Mouse (Mus musculus) monocyte, adult 2 months (primary cell): Measurements from ENCODE around the gene Stxbp1.

Experiments
- DNase-seq, 2 experiments: peaks; one replicate each; pipeline ENCODE4 v3.0.0; 2022; ENCODE audit warnings: low spot score in 2 of 2, low read depth in 1 of 2

The Stxbp1 gene

DNA sequence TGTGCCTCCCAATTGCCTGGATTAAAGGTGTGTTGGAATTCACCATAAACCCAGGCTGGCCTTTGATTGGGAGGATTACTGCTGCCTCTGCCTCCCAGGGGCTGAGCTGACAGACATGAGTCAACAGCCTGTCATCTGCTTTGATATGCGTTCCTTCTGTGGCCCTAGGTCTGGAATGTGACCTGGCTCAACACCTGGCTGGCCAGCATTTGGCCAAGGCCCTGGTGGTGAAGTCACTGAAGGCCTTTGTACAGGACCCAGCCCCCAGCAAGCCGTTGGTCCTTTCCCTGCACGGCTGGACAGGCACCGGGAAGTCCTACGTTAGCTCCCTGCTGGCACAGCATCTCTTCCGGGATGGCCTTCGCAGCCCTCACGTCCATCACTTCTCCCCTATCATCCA, 88.5 kb downstream of the Stxbp1 start:
- no peak for DNase-seq

DNA sequence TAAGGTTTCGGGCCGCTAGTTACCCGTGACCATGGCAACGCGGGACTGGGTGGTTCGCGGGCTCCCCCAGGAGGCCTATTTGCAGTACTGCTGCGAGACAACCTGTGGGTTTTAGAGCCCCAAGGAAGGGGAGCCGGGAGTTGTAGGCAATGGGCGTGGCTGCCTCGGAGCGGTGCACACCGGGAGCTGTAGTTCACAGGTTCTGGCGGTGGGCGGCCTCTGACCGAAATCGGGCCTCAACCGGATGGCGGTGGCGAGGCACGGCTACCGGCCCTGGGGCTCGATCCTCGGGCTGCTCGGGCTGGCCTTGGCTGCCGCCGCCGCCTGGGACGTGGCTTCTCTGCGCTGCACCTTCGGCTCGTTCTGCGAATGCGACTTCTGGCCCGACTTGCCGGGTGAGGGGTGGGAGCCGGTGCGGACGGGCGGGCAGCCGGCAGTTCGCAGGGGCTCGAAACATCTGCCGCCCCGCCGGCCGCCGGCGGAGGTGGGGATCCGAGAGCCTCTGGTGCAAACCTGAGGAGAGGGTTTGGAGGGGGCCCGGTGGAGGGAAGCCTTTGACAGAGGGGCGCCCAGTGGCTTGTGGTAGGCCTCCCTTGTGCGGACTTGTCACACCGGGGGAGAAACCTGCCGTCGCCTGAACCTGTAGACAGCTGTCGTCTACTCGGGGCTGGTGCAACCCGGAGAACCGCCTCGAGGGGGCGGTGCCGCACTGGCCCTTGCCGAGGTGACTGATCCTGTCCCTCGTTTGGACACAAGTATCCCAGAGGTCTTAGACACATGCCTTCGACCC, 89.8 kb downstream of the Stxbp1 start, which contains the start of gene Tor2a:
Tor2a (plus strand) TSS at position 179 of the 790 bp plus-strand sequence.
- DNase-seq, result peak; percentile 89 to 91

DNA sequence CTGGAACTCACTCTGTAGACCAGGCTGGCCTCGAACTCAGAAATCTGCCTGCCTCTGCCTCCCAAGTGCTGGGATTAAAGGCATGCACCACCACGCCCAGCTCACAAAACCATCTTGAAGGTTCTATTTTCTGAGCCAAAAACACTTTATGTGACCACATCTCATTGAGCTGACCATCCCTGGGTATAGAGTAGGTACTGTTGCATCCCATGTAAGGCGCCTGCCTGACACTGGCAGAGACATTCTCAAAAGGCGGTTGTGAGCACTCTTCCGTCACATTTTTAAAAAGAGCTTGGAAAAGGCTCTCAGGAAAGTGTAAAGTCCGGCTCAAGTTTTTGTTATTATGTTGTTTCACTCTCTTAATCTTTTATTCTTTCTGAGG, 90.4 kb downstream of the Stxbp1 start:
- DNase-seq, result no peak

DNA sequence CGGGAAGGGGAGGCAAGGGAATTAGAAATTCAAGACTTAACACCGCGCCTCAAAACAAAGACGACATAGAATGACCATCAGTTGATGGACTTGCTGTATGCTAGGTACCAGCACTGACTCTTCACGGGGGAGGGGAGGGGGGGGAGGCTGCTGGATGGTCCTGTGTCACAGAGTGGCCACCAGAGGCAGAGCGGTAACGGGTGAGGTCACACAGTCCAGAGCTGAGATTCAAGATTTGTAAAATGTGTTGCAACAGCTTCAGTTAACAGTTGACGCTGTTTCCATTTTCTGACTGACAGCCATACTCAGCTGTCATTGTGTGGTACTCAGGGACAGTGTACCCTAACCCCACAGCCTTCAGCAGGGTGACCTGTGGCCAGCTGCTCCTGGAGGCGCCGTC, 94.9 kb downstream of the Stxbp1 start:
- DNase-seq, result no peak

DNA sequence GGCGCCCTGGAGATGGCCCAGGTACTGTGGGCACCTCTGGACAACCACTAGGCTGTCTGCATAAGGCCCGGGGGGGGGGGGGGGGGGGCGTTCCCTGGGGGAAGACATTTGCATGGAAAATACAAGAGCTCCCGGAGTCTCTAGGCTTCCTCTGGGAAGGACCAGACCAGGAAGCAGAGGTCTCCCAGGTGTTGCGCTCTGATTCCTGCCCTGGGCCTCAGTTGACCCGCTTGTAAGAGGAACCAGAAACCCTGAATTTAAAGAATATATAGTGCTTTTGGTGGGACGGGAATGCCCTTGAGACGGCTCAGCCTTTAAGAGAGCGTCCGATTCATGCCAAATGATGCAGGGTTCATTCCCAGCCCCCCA, 95.4 kb downstream of the Stxbp1 start:
- no peak for DNase-seq

DNA sequence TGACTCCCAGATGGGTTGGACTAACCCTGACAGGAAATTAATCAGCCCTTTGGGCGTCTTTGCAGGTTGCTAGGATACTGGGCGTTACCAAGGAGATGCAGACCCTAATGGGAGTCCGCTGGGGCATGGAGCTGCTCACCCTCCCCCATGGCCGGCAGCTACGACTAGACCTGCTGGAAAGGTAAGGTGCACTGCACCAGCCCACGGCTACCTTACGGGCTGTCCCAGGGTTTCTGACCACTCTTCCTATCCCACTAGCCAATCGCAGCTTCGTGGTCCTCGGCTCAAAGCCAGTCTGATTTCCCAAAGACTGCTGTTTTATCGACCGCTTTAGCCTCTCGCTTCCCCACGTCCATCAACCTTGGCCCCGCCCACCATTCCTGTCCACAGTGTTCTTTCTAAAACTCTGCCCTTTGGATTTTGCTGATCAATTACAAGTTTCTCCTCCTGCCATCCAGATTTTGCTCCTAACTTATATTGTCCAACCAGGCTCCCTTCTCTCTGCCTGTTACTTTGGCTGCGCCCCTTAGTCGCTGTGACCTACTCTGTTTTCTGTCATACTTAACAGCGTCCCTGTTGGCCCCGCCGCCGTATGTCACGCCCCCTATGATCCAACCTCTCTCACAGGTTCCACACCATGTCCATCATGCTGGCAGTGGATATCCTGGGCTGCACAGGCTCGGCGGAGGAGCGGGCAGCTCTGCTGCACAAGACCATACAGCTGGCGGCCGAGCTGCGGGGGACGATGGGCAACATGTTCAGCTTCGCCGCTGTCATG, 96.0 kb downstream of the Stxbp1 start:
- no peak for DNase-seq

DNA sequence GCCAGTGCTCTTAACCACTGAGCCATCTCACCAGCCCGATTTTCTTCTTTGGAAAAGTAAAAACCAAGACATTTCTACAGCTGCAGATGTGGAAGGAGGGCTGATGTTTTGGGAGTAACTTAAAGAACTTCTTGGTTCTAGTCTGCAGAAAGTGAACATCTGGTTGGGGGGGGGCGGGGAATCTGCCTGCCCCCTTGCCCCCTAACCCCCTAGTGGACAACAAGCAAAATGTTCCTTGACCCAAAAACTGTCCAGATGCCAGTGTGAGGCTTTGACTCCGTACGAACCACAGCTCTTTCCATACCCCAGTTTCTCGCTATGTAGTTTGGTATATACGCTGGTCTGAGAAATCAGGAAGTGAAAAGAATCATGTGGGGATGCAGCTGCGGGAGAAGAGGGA, 96.8 kb downstream of the Stxbp1 start:
- no peak for DNase-seq

DNA sequence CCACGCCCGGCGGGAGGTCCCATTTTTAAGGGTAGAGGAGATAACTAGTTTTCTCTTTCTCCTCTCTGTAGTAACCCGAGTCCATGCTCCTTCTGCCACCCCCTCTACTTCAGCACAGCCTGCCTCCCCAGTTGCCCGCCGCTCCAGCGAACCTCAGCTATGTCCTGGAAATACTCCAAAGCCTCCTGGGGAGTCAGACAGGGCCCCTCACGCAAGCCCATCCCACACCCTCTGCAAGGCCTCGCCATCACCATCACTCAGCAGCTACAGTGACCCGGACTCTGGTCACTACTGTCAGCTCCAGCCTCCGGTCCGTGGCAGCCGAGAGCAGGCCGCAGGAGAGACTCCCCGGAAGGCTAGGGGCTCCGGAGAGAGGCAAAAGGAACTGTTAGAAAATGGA, 98.0 kb downstream of the Stxbp1 start:
- DNase-seq, result no peak

DNA sequence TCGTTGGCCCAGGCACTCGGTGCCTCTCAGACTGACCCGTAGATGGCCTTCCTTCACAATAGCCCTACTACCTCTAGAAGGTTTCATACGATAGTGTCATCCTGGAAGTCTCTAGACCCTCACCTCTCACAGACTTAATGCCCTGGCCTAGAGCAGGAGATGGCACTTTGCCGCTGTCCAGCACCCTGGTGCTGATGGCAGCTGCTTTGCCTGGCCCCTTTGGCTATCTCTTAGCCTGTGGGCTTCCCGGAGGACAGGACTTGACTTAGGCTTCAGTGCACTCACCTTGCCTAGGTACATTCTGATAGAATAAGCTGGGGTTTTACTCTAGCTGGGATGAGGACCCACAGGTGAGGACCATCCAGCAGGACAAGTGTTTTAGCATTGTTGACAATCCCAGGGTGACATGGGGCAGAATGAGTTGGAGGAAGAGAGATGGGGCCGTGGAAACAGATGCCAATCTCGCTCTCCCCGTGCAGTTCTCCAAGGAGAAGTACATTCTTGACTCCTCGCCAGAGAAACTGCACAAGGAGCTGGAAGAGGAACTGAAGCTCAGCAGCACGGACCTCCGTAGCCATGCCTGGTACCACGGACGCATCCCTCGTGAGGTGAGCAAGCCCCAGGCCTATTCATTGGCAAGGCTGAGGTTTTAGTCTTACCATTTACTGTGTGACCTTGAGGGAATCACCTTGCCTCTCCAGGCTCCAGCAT, 102.6 kb downstream of the Stxbp1 start:
- DNase-seq, result no peak

DNA sequence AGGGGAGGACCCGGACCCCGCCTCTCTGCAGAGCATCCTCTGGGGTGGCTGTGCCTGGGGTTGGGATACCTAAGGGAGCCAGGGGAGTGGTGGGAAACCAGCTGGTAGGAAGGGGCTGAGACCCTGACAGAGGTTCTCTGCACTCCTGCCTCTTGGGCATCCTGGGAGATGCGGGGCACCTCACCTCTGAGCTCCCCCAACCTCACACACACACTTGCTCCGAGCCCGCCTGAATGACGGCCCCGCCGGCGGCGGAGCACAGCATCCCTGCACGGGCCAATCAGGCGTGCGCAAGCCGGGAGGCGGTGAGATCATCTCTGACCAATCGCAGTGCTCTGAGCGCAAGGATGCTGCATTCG, 104.9 kb downstream of the Stxbp1 start:
- DNase-seq, result no peak

DNA sequence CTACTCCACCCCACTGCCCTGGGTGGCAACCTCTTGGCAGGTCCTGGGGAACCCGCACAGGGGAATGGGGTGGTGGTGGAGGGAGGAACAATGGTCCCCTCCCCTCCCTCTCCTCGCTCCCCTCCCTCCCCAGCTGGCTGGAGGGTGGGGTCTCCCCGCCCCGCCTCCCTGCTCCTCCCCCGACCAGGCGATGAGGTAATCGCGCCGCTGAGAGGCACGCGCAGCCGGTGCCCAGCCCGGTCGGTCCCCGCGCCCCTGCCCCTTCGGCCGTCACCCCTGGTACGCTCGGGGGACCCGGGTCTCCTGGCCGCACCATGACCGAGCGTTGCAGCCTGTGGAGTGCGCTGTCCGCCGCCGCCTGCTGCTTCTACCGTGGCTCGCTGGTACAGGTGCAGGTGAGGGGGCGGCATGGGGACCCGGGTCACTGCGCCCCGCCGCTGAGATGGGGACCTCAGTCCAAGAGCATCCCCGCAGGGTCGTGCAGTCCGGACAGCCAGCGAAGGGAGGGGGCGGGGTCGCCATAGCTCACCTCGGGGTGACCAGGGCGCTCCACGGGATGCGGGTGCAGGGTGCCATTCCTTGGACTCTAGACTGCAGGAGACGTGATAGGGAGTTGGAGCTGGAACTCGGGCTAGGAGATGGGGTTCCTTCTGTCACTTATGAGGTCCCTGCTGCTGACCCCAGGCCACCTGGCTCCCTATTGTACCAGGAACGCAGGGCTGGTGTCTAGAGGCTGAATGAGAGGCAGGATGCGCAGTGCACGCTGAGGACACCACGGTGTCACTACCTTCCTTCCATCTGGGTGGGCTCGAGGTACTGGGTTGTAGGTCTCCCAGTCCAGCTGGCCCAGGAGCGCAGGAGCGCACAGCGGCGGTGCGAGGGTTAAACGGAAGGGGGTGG, 105.5 kb downstream of the Stxbp1 start:
- no peak for DNase-seq

DNA sequence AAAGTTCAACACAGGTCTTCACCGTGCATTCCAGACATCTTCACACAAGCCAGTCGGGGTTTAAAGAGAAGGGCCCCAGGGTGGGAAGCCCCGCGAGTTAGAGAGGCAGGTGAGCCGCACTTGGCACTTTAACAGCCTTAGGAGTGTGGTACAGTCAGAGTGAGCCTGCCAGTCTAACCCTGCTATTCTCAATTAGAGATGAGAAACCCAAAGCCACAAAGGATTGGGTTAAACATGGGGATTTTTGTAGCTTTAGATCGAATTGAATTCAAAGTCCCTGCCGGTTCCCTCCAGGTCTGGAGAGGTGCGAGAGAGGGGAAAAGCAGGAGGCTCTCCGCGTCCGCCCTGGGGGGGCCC, 106.2 kb downstream of the Stxbp1 start, which contains the start of gene 6330409D20Rik:
6330409D20Rik (minus strand) TSS at position 101 of the 357 bp plus-strand sequence.
- DNase-seq, result no peak

DNA sequence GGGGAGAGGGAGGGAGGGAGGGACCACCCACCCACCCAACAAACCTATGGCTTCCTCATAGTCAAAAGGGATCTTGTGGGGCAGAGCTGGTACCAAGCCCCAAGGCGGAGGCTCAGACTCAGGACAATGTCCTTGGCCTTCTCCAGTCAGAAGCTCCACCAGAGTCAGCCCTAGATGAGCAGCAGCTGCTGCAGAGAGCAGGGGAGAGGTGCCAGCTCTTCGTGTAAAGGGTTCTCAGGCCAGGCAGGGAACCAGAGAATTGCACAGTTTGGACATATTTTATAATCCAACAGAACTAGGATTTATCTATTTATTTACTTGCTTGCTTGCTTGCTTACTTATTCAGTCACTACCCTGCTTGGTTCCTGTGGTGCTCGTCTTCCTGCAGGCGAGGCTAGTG, 107.7 kb downstream of the Stxbp1 start:
- no peak for DNase-seq
